ENCODE assay signal across 19 mouse cellular contexts in genomic region chr13:37569051-37569450, GRCm38 (mm10).
"Had no signal": no experiment of that assay in that cellular context is flagged by ENCODE, and none has a peak within 500 bp of the region (broad histone marks: within the 10 kb centered on the region; RNA-seq: fewer than 3 reads in every experiment).

No protein-coding gene starts in this region.

- DNase-seq: lung, adult 18-20 months; lung, embryonic 14.5 days; lung, postnatal 4 days; midbrain, embryonic 14.5 days; retina, postnatal 1 day; right cerebral cortex, adult 18-20 months; right cerebral cortex, postnatal 25 days; right cerebral cortex, postnatal 4 days; thymus, adult 2 months; thymus, postnatal 25 days; thymus, postnatal 4 days had no signal

- ATAC-seq: midbrain, embryonic 16.5 days had no signal

- H3K4me1 ChIP-seq: midbrain, embryonic 10.5 days; midbrain, embryonic 12.5 days; neural tube, embryonic 13.5 days; neural tube, embryonic 15.5 days; stomach, embryonic 15.5 days had no signal

- H3K4me3 ChIP-seq: midbrain, embryonic 10.5 days; midbrain, embryonic 12.5 days; myocyte; neural tube, embryonic 13.5 days; neural tube, embryonic 15.5 days; stomach, embryonic 15.5 days had no signal

- H3K27ac ChIP-seq: midbrain, embryonic 10.5 days; midbrain, embryonic 12.5 days; neural tube, embryonic 13.5 days; neural tube, embryonic 15.5 days; stomach, embryonic 15.5 days; stomach, postnatal 0 days had no signal

- H3K36me3 ChIP-seq: midbrain, embryonic 10.5 days; midbrain, embryonic 12.5 days; neural tube, embryonic 13.5 days; neural tube, embryonic 15.5 days; stomach, embryonic 15.5 days had no signal

- H3K9ac ChIP-seq: lung, embryonic 14.5 days; midbrain, embryonic 12.5 days; neural tube, embryonic 13.5 days; neural tube, embryonic 15.5 days; stomach, embryonic 15.5 days had no signal

- H3K9me3 ChIP-seq: midbrain, embryonic 10.5 days; midbrain, embryonic 12.5 days; neural tube, embryonic 13.5 days; neural tube, embryonic 15.5 days; stomach, embryonic 15.5 days had no signal

- H3K27me3 ChIP-seq: midbrain, embryonic 12.5 days; neural tube, embryonic 13.5 days; neural tube, embryonic 15.5 days; stomach, embryonic 15.5 days had no signal

- H3K4me2 ChIP-seq: lung, embryonic 14.5 days; midbrain, embryonic 12.5 days; neural tube, embryonic 13.5 days; neural tube, embryonic 15.5 days; stomach, embryonic 15.5 days had no signal
